Mouse (Mus musculus) lung, adult 2 months (tissue): Measurements from ENCODE around the gene Efna3.

Experiments used
- CTCF ChIP-seq: fragments of 200-500 bp; IDR thresholded peaks from 2 replicates; pipeline ENCODE4 v1.5.1; 2011; ENCODE audit warnings: mild to moderate bottlenecking, low read length, control low read depth; ENCODE audit not compliant: insufficient read depth
- POLR2A ChIP-seq: fragments of 200-500 bp; IDR thresholded peaks from 2 replicates; pipeline ENCODE4 v1.6.1; 2011; ENCODE audit warnings: low read depth, mild to moderate bottlenecking, control low read depth, low read length, borderline replicate concordance; ENCODE audit errors: extremely low read depth

GRCm38 (mm10) chr3:89367338-89367737, 44.6 kb upstream of the Efna3 start:
- TF ChIP-seq CTCF (no peak), POLR2A (no peak)
